Mouse (Mus musculus): Measurements from ENCODE around the gene Tshz2. TPM values are rescaled to one million over a fixed set of nuclear protein-coding genes. Genes with fewer than 3 reads are reported as not detected.

Tshz2 gene
- polyA plus RNA-seq, 1 experiment from 2014 or later, result 13.0 TPM

DNA sequence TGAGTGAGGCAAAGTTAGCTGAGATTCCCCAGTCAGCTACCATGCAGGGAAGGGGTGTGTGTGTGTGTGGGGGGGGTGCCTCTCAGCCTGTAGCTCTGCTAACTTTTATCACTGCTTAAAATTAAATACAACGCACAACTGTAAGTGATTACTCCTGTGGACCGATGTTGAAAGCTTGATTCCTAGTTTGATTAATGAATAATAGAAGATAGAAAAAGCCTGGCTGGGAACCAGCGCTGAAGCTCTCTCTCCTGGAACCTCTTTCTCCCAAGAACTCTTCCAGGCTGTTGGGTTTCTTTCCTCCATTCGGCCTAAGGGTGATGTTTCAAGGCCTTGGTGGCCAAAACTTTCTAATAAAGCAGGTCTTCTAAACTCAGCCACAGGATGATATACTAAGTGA lies 3.6 kb downstream of the Tshz2 start:
- no peak overlapping the region for H3K9ac ChIP-seq (replicated peaks; ENCODE audit: low read length)
- ATAC-seq (ENCODE audit: low FRiP score, low TSS enrichment), result no peak
- DNase-seq, result no peak
- H3K4me1 ChIP-seq (ENCODE audit: control insufficient read depth, insufficient read depth, low read length), result peaks cover 7% of the 10 kb centered on the region; the same call in 1 of the 2 replicates
- WGBS, result 78% methylated on average over 4 of the region's 4 CpGs
- H3K4me2 ChIP-seq (ENCODE audit: low read length), result peak overlapping the region; percentile 93
- H3K9me3 ChIP-seq (ENCODE audit: control insufficient read depth, low read length), result no peaks in the 10 kb centered on the region
- H3K36me3 ChIP-seq (ENCODE audit: control insufficient read depth, insufficient read depth, low read length), result no peaks in the 10 kb centered on the region
- H3K27me3 ChIP-seq (ENCODE audit: control insufficient read depth, insufficient read depth, low read length), result no peaks in the 10 kb centered on the region
- H3K4me3 ChIP-seq (replicated peaks; ENCODE audit: low read depth, low read length), result no peak overlapping the region
- no peak overlapping the region for H3K27ac ChIP-seq (replicated peaks; ENCODE audit: low read depth, low read length)

- H3K36me3 ChIP-seq (ENCODE audit: control insufficient read depth, insufficient read depth, low read length), result no peaks in the 10 kb centered on the region
- WGBS, result 58% methylated on average over 14 of the region's 14 CpGs
- no peak for ATAC-seq (ENCODE audit: low FRiP score, low TSS enrichment)
- no peak for DNase-seq
- no peak overlapping the region for H3K4me2 ChIP-seq (ENCODE audit: low read length)
- no peak overlapping the region for H3K9ac ChIP-seq (replicated peaks; ENCODE audit: low read length)
- H3K27me3 ChIP-seq (ENCODE audit: control insufficient read depth, insufficient read depth, low read length), result no peaks in the 10 kb centered on the region
- no peak overlapping the region for H3K4me3 ChIP-seq (replicated peaks; ENCODE audit: low read depth, low read length)
- no peak overlapping the region for H3K27ac ChIP-seq (replicated peaks; ENCODE audit: low read depth, low read length)
- H3K9me3 ChIP-seq (ENCODE audit: control insufficient read depth, low read length), result no peaks in the 10 kb centered on the region
- H3K4me1 ChIP-seq (ENCODE audit: control insufficient read depth, insufficient read depth, low read length), result peaks cover 7% of the 10 kb centered on the region; the same call in 1 of the 2 replicates
These were observed 8.7 kb downstream of the Tshz2 start for GRCm38 (mm10) chr2:169641547-169641946.

- Histone ChIP-seq H3K27me3 (ENCODE audit: control insufficient read depth, insufficient read depth, low read length) (no peaks in the 10 kb centered on the region), H3K27ac (replicated peaks; ENCODE audit: low read depth, low read length) (no peak overlapping the region), H3K9me3 (ENCODE audit: control insufficient read depth, low read length) (no peaks in the 10 kb centered on the region), H3K4me3 (replicated peaks; ENCODE audit: low read depth, low read length) (no peak overlapping the region), H3K9ac (replicated peaks; ENCODE audit: low read length) (no peak overlapping the region), H3K36me3 (ENCODE audit: control insufficient read depth, insufficient read depth, low read length) (no peaks in the 10 kb centered on the region), H3K4me2 (ENCODE audit: low read length) (no peak overlapping the region), H3K4me1 (ENCODE audit: control insufficient read depth, insufficient read depth, low read length) (peaks cover 3% of the 10 kb centered on the region; the same call in 1 of the 2 replicates)
- no peak for DNase-seq
- ATAC-seq (ENCODE audit: low FRiP score, low TSS enrichment), result no peak
- 88% methylated on average over 8 of the region's 8 CpGs for WGBS
These were observed 9.6 kb downstream of the Tshz2 start for GRCm38 (mm10) chr2:169642420-169642819.

GRCm38 (mm10) chr2:169647091-169647490 lies 14.3 kb downstream of the Tshz2 start:
- Histone ChIP-seq H3K9me3 (ENCODE audit: control insufficient read depth, low read length) (no peaks in the 10 kb centered on the region), H3K4me1 (ENCODE audit: control insufficient read depth, insufficient read depth, low read length) (no peaks in the 10 kb centered on the region), H3K36me3 (ENCODE audit: control insufficient read depth, insufficient read depth, low read length) (no peaks in the 10 kb centered on the region), H3K27me3 (ENCODE audit: control insufficient read depth, insufficient read depth, low read length) (no peaks in the 10 kb centered on the region), H3K4me2 (ENCODE audit: low read length) (no peak overlapping the region), H3K27ac (replicated peaks; ENCODE audit: low read depth, low read length) (no peak overlapping the region), H3K9ac (replicated peaks; ENCODE audit: low read length) (no peak overlapping the region), H3K4me3 (replicated peaks; ENCODE audit: low read depth, low read length) (no peak overlapping the region)
- DNase-seq, result no peak
- no peak for ATAC-seq (ENCODE audit: low FRiP score, low TSS enrichment)
- 85% methylated on average over 7 of the region's 7 CpGs for WGBS

- WGBS, result 84% methylated on average over 7 of the region's 7 CpGs
- H3K27ac ChIP-seq (replicated peaks; ENCODE audit: low read depth, low read length), result no peak overlapping the region
- DNase-seq (no peak), ATAC-seq (ENCODE audit: low FRiP score, low TSS enrichment) (no peak)
- no peaks in the 10 kb centered on the region for H3K36me3 ChIP-seq (ENCODE audit: control insufficient read depth, insufficient read depth, low read length)
- H3K4me2 ChIP-seq (ENCODE audit: low read length), result no peak overlapping the region
- no peak overlapping the region for H3K4me3 ChIP-seq (replicated peaks; ENCODE audit: low read depth, low read length)
- no peaks in the 10 kb centered on the region for H3K27me3 ChIP-seq (ENCODE audit: control insufficient read depth, insufficient read depth, low read length)
- H3K9me3 ChIP-seq (ENCODE audit: control insufficient read depth, low read length), result no peaks in the 10 kb centered on the region
- H3K9ac ChIP-seq (replicated peaks; ENCODE audit: low read length), result no peak overlapping the region
- H3K4me1 ChIP-seq (ENCODE audit: control insufficient read depth, insufficient read depth, low read length), result no peaks in the 10 kb centered on the region
These were observed 16.6 kb downstream of the Tshz2 start for GRCm38 (mm10) chr2:169649262-169649885.

DNA sequence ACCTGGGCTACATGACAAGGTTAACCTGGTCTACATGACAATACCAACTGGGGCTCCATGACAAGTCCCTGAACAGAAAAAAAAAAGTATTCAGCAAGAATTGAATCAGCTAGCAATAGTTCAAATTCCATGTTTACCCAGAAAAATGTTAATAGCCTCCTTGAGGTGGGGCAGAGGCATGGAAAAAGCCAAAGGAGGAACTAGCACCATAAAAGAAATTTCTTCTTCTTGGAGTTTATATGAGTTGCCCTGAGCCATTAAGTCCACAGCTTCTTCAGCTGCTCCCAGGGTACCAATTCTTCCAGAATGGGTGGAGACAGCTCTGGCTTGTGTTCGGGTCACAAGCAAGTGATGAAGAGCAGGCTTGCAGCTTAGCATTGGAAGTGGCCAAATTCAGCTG lies 20.5 kb downstream of the Tshz2 start:
- Histone ChIP-seq H3K36me3 (ENCODE audit: control insufficient read depth, insufficient read depth, low read length) (no peaks in the 10 kb centered on the region), H3K4me2 (ENCODE audit: low read length) (no peak overlapping the region), H3K9ac (replicated peaks; ENCODE audit: low read length) (no peak overlapping the region), H3K27me3 (ENCODE audit: control insufficient read depth, insufficient read depth, low read length) (no peaks in the 10 kb centered on the region), H3K9me3 (ENCODE audit: control insufficient read depth, low read length) (no peaks in the 10 kb centered on the region), H3K4me1 (ENCODE audit: control insufficient read depth, insufficient read depth, low read length) (no peaks in the 10 kb centered on the region), H3K27ac (replicated peaks; ENCODE audit: low read depth, low read length) (no peak overlapping the region), H3K4me3 (replicated peaks; ENCODE audit: low read depth, low read length) (no peak overlapping the region)
- no peak for ATAC-seq (ENCODE audit: low FRiP score, low TSS enrichment)
- WGBS, result 85% methylated on average over 1 of the region's 1 CpGs
- DNase-seq, result no peak

- Histone ChIP-seq H3K36me3 (ENCODE audit: control insufficient read depth, insufficient read depth, low read length) (no peaks in the 10 kb centered on the region), H3K27me3 (ENCODE audit: control insufficient read depth, insufficient read depth, low read length) (no peaks in the 10 kb centered on the region), H3K4me2 (ENCODE audit: low read length) (no peak overlapping the region), H3K9ac (replicated peaks; ENCODE audit: low read length) (no peak overlapping the region), H3K4me1 (ENCODE audit: control insufficient read depth, insufficient read depth, low read length) (peaks cover 16% of the 10 kb centered on the region), H3K9me3 (ENCODE audit: control insufficient read depth, low read length) (no peaks in the 10 kb centered on the region), H3K27ac (replicated peaks; ENCODE audit: low read depth, low read length) (no peak overlapping the region), H3K4me3 (replicated peaks; ENCODE audit: low read depth, low read length) (no peak overlapping the region)
- DNase-seq (no peak), ATAC-seq (ENCODE audit: low FRiP score, low TSS enrichment) (no peak)
- WGBS, result 79% methylated on average over 8 of the region's 8 CpGs
These were observed 31.0 kb downstream of the Tshz2 start for GRCm38 (mm10) chr2:169663792-169664191.

DNA sequence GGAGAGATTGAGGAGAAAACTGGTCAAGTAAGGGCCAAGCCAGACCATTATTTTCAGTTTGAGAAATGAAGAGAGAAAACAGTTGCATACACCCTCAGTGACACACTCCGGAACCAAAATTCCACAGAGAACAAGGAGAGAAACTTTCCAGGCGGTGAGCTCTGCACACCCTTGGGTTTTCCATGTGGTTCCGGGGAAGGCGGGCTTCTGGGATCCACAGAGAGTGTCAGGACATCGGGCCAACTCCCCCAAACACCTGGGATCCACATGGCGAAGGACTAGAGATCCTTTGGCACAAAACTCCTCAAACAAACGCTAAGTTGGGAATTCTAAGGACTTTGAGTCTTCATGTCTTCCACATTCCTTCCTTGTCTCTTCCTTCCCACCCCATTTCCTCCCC lies 38.5 kb downstream of the Tshz2 start:
- DNase-seq (no peak), ATAC-seq (ENCODE audit: low FRiP score, low TSS enrichment) (no peak)
- Histone ChIP-seq H3K4me3 (replicated peaks; ENCODE audit: low read depth, low read length) (no peak overlapping the region), H3K27ac (replicated peaks; ENCODE audit: low read depth, low read length) (no peak overlapping the region), H3K4me1 (ENCODE audit: control insufficient read depth, insufficient read depth, low read length) (peaks cover 11% of the 10 kb centered on the region; the same call in 1 of the 2 replicates), H3K27me3 (ENCODE audit: control insufficient read depth, insufficient read depth, low read length) (no peaks in the 10 kb centered on the region), H3K9me3 (ENCODE audit: control insufficient read depth, low read length) (no peaks in the 10 kb centered on the region), H3K9ac (replicated peaks; ENCODE audit: low read length) (no peak overlapping the region), H3K4me2 (ENCODE audit: low read length) (no peak overlapping the region), H3K36me3 (ENCODE audit: control insufficient read depth, insufficient read depth, low read length) (no peaks in the 10 kb centered on the region)
- 93% methylated on average over 7 of the region's 7 CpGs for WGBS

GRCm38 (mm10) chr2:169673786-169674185 lies 41.0 kb downstream of the Tshz2 start:
- Histone ChIP-seq H3K9me3 (ENCODE audit: control insufficient read depth, low read length) (no peaks in the 10 kb centered on the region), H3K27ac (replicated peaks; ENCODE audit: low read depth, low read length) (no peak overlapping the region), H3K4me3 (replicated peaks; ENCODE audit: low read depth, low read length) (no peak overlapping the region), H3K9ac (replicated peaks; ENCODE audit: low read length) (no peak overlapping the region), H3K36me3 (ENCODE audit: control insufficient read depth, insufficient read depth, low read length) (no peaks in the 10 kb centered on the region), H3K4me1 (ENCODE audit: control insufficient read depth, insufficient read depth, low read length) (no peaks in the 10 kb centered on the region), H3K4me2 (ENCODE audit: low read length) (no peak overlapping the region), H3K27me3 (ENCODE audit: control insufficient read depth, insufficient read depth, low read length) (no peaks in the 10 kb centered on the region)
- ATAC-seq (ENCODE audit: low FRiP score, low TSS enrichment), result no peak
- DNase-seq, result no peak
- WGBS, result 72% methylated on average over 6 of the region's 6 CpGs
